Mouse (Mus musculus): Measurements from ENCODE around the gene Lca5l.
"Not testable (repeated sequence)": the region's sequence is repeated elsewhere in the genome, so short reads cannot be mapped to it uniquely, and the experiment has no call there.

Lca5l gene

GRCm38 (mm10) chr16:96165723-96166264, 26.3 kb downstream of the Lca5l start:
- no peak for DNase-seq

DNA sequence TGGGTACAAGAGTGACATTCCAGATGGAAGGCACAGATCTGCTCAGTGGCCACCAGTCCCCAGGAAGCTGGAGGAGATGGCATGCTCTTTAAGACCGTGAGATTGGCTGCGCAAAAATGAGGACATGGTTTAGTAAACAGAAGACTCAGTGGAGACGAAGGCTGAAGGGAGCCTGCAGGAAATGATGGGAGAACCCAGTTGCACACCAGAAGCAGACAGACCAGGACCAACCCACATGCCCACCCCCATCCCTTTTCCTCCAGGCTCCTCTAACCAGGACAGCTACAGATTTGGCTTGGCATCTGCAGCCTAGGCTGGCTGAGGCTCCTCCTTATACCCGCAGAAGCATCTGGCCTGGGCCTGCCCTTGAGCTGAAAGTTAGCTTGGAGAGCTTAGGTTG, 30.7 kb downstream of the Lca5l start:
- DNase-seq: no peak

DNA sequence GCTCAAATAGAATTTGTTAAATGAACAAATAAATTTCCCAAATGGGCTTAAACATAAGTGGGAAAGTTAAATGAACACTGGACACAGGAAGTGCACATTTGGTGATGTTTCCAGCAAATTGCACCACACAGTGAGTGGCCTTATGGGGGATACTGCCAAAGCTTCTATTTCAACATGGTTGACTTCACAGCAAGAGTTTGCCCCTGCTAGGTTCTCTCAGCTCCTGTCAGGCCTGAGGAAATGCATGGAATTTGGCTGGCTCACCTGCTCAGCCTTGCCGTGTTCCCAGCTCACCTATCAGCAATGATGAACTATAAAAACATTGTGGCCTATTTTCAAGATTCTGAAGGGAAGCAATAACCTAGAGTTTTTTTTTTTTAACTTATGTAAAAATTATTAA, 31.1 kb downstream of the Lca5l start:
- no peak for DNase-seq

DNA sequence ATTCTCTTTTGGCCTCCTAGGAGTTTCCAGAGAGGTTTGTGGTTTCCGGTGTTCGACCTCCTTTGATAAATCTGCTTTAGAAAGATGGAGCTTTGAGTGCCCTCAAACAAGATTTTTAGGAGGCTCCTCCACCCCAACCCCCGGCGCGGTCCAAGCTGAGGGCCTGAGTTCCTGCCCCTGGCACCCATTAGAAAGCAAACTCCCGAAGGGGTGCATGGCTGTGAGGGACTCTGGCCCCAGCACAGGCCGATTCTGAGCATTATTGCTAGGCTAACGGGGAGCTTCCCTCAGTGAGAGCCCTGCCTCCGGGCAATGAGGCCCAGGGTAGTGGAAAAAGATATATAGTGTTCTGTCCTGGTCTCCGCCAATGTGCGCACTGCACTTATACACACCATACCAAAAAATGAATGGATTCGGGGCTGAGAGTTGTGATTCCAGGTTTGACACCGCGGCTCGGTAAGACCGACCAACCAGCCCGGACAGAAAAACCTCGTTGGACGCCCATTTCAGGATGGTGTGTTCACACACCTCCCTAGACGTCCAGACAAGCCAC, 32.2 kb downstream of the Lca5l start:
- DNase-seq: peak; percentile 22

- peak; percentile 80 for DNase-seq
These were observed 32.9 kb downstream of the Lca5l start for GRCm38 (mm10) chr16:96159091-96159731.

GRCm38 (mm10) chr16:96158511-96159080, 33.5 kb downstream of the Lca5l start:
- no peak for DNase-seq

DNA sequence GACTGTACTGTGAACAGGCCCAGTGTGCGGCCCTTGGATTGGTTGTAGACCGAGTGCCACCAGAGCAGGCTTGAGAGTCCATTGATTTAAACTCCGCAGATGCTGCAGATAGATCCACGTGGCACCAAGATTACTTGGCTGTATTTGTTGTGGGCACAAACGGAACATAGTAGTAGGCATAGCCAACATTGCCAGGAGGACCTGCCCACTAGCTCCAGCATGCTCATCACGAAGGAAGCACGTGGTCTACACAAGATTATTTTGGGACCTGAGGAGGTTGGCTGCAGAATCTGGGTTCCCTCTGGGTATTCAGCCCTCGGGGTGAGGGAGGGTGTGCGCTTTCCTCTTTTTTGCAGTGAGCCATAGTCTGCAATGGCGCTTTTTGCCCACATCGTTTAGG, 34.9 kb downstream of the Lca5l start:
- DNase-seq: no peak

DNA sequence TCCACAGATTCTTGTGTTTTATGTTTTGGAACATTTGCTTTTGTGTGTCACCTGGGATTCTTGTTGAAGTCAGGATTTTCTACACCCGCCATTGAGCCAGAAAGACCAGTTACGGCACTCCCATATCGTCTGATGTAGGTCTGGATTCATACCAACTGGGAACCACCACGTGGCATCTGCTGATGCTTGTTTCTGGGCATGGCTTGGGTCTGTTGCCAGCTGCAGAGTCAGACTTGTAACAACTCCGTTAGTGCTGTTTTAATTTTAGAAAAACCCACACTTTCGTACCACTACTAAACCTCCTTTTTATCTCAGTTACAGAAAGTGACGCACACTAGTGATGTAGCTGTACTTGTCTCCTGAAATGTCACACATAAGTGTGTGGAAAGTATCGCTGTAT, 36.1 kb downstream of the Lca5l start:
- DNase-seq: no peak

GRCm38 (mm10) chr16:96154476-96154875, 37.6 kb downstream of the Lca5l start:
- no peak for DNase-seq

GRCm38 (mm10) chr16:96151551-96151950, 40.5 kb downstream of the Lca5l start:
- peak; percentile 91 for DNase-seq

DNA sequence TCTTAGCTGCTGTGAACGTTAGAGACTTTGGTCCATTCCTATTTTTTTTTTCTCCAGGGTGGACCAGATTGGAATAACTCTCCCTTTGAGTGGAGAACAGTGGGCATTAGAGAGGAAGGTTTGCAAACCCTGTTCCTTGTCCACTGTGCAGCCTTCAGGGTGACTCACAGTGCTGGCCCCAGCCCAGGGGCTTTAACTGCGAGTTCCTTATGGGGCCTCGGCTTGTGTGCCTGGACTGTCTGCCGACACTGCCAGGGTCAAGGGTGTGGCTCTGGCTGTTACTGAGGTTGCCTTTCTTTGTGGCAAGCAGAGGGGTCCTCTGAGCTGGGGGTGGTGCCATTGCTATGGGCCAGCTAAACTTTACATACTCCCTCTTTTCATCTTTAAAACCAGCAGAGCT, 41.1 kb downstream of the Lca5l start:
- no peak for DNase-seq

DNA sequence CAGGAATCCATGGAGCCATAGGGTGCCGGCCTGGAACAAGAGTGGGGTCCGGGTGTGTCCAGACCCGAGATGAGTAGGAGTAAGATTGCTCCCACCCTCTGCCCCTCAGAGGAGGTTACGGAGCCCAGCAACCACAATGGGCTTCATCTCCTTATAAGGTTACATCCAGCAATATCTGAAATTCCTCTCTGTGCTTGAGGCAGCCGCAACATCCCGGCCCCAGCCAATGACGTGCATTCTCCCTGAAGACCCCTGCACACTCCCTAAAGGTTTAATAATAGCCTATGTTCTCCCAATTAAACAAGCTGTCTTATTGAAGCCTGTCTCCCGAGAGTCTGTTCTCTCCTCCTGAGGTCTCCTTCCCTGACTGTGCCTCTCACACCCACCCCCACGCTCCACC, 42.8 kb downstream of the Lca5l start:
- DNase-seq: no peak

GRCm38 (mm10) chr16:96148834-96149233, 43.2 kb downstream of the Lca5l start:
- no peak for DNase-seq

DNA sequence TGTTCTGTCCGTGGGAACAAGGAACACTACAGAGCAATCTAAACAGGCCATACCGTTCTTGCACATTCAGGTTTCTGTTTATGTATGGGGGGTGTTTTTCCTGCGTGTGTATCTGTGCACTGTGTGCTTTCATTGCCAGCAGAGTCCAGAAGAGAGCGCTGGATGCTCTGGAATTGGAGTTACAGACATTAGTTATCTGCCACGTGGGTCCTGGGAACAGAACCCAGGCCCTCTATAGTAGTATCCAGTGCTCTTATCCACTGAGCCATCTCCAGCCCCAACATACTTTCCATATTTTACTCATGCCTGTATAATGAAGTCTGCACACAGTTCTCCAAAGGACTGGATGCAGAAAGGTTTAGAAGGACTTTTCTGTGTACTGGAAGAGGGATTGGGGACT, 46.3 kb downstream of the Lca5l start:
- DNase-seq: no peak

DNA sequence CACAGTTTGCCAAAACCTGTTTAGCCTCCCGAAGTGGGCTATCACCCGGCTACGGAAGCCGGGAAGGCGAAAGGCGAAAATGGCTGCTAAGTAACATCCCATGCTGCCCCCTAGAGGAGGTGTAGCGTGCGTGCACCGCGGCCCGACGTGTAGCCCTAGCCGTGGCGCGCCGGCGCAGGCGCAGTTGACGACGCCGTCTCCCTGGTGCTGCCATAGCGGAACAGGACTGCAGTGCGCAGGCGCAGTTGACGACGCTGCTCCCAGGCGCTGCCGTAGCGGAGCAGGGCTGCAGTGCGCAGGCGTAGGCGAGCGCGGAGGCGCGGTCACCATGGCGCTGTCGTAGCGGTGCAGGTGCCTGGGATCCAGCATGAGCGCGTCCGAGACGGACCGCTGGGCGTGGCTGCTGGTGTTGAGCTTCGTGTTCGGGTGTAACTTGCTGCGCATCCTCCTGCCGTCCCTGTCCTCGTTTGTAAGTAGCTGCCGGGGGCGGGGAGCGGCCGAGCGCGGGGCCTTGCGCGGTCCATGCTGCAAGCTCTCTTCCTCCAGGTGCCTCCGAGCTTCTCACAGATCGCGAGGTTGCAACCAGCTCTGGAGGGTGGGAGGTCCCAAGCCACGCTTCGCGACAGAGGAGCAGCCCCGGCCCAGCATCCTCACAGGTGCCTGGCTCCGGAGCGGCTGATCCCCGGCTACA, 46.8 kb downstream of the Lca5l start, which contains the start of gene Wrb:
Wrb (plus strand) TSS at position 298 of the 691 bp plus-strand sequence.
- peak; percentile 100 for DNase-seq

- DNase-seq: not testable (repeated sequence)
These were observed 47.3 kb downstream of the Lca5l start for GRCm38 (mm10) chr16:96144748-96145109.

DNA sequence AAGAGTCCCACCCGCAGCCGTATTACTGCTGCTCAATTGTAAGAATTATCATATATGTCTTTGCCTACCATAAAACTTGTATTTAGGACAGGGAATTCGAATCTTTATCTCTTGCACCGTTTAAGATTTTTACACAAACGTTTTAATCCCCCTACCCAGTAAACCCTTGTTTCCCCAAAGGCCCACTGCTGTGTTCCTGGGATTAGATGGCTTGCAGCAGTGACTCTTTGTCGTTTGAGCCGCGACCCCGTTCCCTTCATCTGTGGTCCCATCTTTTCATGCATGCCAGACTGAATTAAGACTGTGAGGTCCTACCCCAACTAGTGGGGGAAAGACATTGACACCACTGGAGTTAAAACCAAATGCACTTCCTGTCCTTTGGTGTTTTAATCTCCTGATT, 63.6 kb downstream of the Lca5l start:
- DNase-seq: no peak

DNA sequence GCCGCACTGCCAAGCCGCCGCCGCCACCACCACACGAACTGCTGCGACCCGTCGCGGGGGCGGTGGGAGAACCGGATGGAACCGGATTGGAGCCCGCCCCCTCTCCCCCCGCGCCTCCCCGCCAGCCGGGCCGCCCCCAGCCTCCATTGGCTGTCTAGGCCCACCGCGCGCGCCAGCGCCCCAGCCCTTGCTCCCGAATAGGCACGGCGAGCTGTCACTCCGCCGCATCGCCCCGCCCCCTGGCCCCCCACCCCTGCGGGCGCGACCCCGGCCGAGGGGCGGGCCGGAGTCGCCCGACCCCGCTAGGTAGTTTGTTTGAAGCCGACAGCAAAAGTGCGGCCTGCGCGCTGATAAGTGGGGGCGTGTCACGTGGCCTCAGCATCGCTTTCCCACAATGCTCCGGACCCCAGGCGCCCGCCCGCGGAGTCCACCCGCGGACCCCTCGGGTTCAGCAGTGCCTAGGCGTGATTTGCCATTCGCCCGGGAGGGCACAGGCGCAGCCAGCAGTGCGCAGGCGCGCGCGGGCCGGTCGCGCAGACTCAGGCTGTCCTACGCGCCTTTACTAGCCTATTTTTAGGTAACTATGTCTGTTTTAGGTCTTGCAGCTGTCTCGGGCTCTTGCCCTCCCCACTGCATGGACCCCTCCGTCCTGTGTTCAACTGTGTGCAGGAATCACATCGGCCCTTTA, 64.3 kb downstream of the Lca5l start, which contains the start of gene Hmgn1:
Hmgn1 (minus strand) TSS at position 73 of the 688 bp plus-strand sequence.
- peak; percentile 97 for DNase-seq

GRCm38 (mm10) chr16:96127288-96127656, 64.8 kb downstream of the Lca5l start:
- DNase-seq: no peak

- DNase-seq: peak; percentile 12
These were observed 65.3 kb downstream of the Lca5l start for GRCm38 (mm10) chr16:96126684-96127171.

DNA sequence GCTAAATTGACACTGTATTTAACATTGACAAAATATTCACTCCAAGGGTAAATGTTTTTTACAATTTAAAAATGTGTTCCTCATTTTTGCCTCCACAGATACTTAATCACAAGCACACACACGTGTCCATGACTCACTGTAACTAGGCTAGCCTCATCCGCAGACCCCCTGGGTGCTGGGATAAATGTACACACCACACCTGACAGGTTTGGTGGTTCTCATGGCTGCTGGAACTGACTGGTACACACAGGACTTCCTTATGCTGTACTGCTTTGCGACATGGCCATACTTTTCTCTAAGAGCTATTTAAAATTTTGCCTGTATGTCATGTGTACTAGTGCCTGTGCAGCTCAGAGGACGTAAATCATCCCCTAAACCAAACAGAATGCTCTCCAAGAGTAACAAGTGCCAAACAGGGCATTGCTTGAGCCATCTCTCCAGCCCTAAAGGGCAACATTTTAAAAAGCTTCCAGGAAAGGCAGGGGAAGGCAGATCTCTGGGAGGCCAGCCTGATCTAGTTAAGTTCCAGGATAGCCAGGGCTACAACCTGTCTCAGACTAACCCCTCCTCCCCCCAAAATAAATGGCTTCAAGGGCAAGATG, 71.9 kb downstream of the Lca5l start:
- no peak for DNase-seq

DNA sequence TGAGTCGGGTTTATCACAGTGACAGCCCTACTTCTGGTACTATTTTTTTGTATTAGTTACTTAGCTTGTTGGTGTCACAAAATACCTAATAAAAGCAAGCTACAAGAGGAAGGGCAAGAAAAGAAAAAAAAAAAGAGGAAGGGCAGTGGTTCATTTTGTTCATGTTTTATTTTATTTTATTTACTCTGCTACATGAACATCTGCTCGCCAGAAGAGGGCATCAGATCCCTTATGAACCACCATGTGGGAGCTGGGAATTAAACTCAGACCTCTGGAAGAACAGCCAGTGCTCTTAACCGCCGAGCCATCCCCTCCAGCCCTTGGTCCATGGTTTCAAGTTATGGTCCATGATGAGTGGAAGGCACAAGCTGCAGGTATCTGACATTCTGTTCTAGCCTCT, 77.3 kb downstream of the Lca5l start:
- no peak for DNase-seq

- peak; percentile 53 for DNase-seq
These were observed 79.3 kb downstream of the Lca5l start for GRCm38 (mm10) chr16:96112769-96113168.
